Mouse (Mus musculus) heart, adult 2 months (tissue): ENCODE measurements around the gene Naaa. TPM values are rescaled to one million over a fixed set of nuclear protein-coding genes. Genes with fewer than 3 reads are reported as not detected.

Source experiments
- DNase-seq, 2 experiments: peaks; one replicate each; pipeline ENCODE4 v3.0.0; 2021
- H3K27ac ChIP-seq: fragments of 200-600 bp; 2 replicates; pipeline ENCODE4 v1.8.1; 2022
- H3K27me3 ChIP-seq: fragments of 200-500 bp; 2 replicates; pipeline ENCODE4 v1.6.1; 2012; ENCODE audit warnings: mild to moderate bottlenecking, low read length, inconsistent platforms, mixed read lengths; ENCODE audit not compliant: control insufficient read depth, insufficient read depth
- H3K36me3 ChIP-seq: fragments of 200-500 bp; 2 replicates; pipeline ENCODE4 v1.6.1; 2012; ENCODE audit warnings: low read length, inconsistent platforms; ENCODE audit not compliant: control insufficient read depth, insufficient read depth
- H3K4me1 ChIP-seq: fragments of 200-500 bp; 2 replicates; pipeline ENCODE4 v1.6.1; 2011; ENCODE audit warnings: low read length; ENCODE audit not compliant: control insufficient read depth, insufficient read depth
- H3K4me3 ChIP-seq: fragments of 200-600 bp; 2 replicates; pipeline ENCODE4 v1.8.1; 2022
- H3K79me2 ChIP-seq: fragments of 200-500 bp; replicated peaks from 2 replicates; pipeline ENCODE4 v1.6.1; 2012; ENCODE audit warnings: mild to moderate bottlenecking, inconsistent platforms, low read length, moderate library complexity, mixed read lengths; ENCODE audit not compliant: control insufficient read depth, insufficient read depth
- H3K9ac ChIP-seq: fragments of 200-500 bp; 2 replicates; pipeline ENCODE4 v1.6.1; 2012; ENCODE audit warnings: low read depth, mild to moderate bottlenecking, control low read depth, inconsistent platforms, low read length, mixed read lengths
- CTCF ChIP-seq: fragments of 200-600 bp; IDR thresholded peaks from 2 replicates; pipeline ENCODE4 v1.8.1; 2022; ENCODE audit warnings: antibody characterized with exemption, mild to moderate bottlenecking, moderate library complexity
- EP300 ChIP-seq: fragments of 200-500 bp; IDR thresholded peaks from 2 replicates; pipeline ENCODE4 v1.6.1; 2011; ENCODE audit warnings: low read depth, low read length, control low read depth; ENCODE audit not compliant: insufficient read depth
- POLR2A ChIP-seq: fragments of 200-500 bp; IDR thresholded peaks from 2 replicates; pipeline ENCODE4 v1.6.1; 2011; ENCODE audit warnings: mild to moderate bottlenecking, low read depth, low read length, control low read depth; ENCODE audit not compliant: insufficient read depth
- WGBS: fragments of 180-500 bp; shearing (Covaris S2); methylation state at CpG from one replicate; pipeline ENCODE4 v1.1.7; 2018; 5-methylcytosine and 5-hydroxymethylcytosine counted together
- intact Hi-C: fragments of 180-260 bp; cut with DNase I; formaldehyde crosslinking; loops from one replicate; pipeline ENCODE4 v1.15.1; 2025
- polyA plus RNA-seq: library from polyadenylated mRNA; depleted of rRNA; stranded (reverse); fragments of >200 nt; gene quantifications from 2 replicates; pipeline ENCODE4 v1.2.3, GENCODE M21; 2012
- total RNA-seq, 2 experiments: library from RNA; stranded (reverse); gene quantifications; 2 replicates each; pipeline ENCODE4 v1.2.3; 2021

The Naaa gene
- total and polyA plus RNA-seq, 3 experiments = 14.2 to 16.8 (median 16.1) TPM

GRCm38 (mm10) chr5:92302149-92302840 is 24.3 kb upstream of the Naaa start:
- WGBS = 52% methylated on average over 13 of the region's 13 CpGs
- no peaks in the 10 kb centered on the region for H3K79me2 ChIP-seq
- no peak overlapping the region for H3K4me3 ChIP-seq
- intact Hi-C loops = loop anchor here (10.0 kb wide), 1 partner anchor 107 kb away; no protein-coding TSS in a partner anchor
- H3K9ac ChIP-seq = no peak overlapping the region
- no peaks in the 10 kb centered on the region for H3K36me3 ChIP-seq
- TF ChIP-seq CTCF (no peak), EP300 (no peak), POLR2A (no peak)
- H3K27ac ChIP-seq = no peak overlapping the region
- no peaks in the 10 kb centered on the region for H3K27me3 ChIP-seq
- no peak for DNase-seq
- H3K4me1 ChIP-seq = no peaks in the 10 kb centered on the region

- DNase-seq = no peak
- Histone ChIP-seq H3K4me1 (no peaks in the 10 kb centered on the region), H3K27me3 (no peaks in the 10 kb centered on the region), H3K36me3 (no peaks in the 10 kb centered on the region), H3K27ac (no peak overlapping the region), H3K4me3 (no peak overlapping the region), H3K9ac (no peak overlapping the region), H3K79me2 (no peaks in the 10 kb centered on the region)
- intact Hi-C loops = no loop called here
- 88% methylated on average over 2 of the region's 2 CpGs for whole genome bisulfite sequencing
- no peak for TF ChIP-seq POLR2A
- no peak for TF ChIP-seq EP300
- TF ChIP-seq CTCF = no peak
These were observed 16.6 kb upstream of the Naaa start for GRCm38 (mm10) chr5:92294525-92294924.

- no peaks in the 10 kb centered on the region for H3K36me3 ChIP-seq
- TF ChIP-seq EP300 = no peak
- TF ChIP-seq POLR2A = no peak
- no peak for TF ChIP-seq CTCF
- DNase-seq = no peak
- H3K9ac ChIP-seq = no peak overlapping the region
- H3K4me3 ChIP-seq = no peak overlapping the region
- no peaks in the 10 kb centered on the region for H3K27me3 ChIP-seq
- H3K4me1 ChIP-seq = no peaks in the 10 kb centered on the region
- WGBS = 92% methylated on average over 6 of the region's 6 CpGs
- H3K27ac ChIP-seq = no peak overlapping the region
- intact Hi-C loops = no loop called here
- no peaks in the 10 kb centered on the region for H3K79me2 ChIP-seq
These were observed 13.9 kb upstream of the Naaa start for GRCm38 (mm10) chr5:92291652-92292414.

GRCm38 (mm10) chr5:92287840-92288239 is 9.9 kb upstream of the Naaa start:
- no peak for DNase-seq
- Histone ChIP-seq H3K79me2 (no peaks in the 10 kb centered on the region), H3K36me3 (peaks cover 2% of the 10 kb centered on the region), H3K4me1 (peaks cover 4% of the 10 kb centered on the region), H3K27me3 (no peaks in the 10 kb centered on the region), H3K4me3 (no peak overlapping the region), H3K27ac (no peak overlapping the region), H3K9ac (no peak overlapping the region)
- WGBS = 80% methylated on average over 6 of the region's 6 CpGs
- TF ChIP-seq EP300 (no peak), POLR2A (no peak), CTCF (no peak)
- intact Hi-C loops = no loop called here

GRCm38 (mm10) chr5:92283107-92283506 is 5.1 kb upstream of the Naaa start:
- 39% methylated on average over 3 of the region's 3 CpGs for WGBS
- no peak for TF ChIP-seq CTCF
- no peak for TF ChIP-seq POLR2A
- no peak for TF ChIP-seq EP300
- peaks cover 5% of the 10 kb centered on the region for H3K4me1 ChIP-seq
- no peaks in the 10 kb centered on the region for H3K79me2 ChIP-seq
- no peaks in the 10 kb centered on the region for H3K27me3 ChIP-seq
- peaks cover 2% of the 10 kb centered on the region for H3K36me3 ChIP-seq
- H3K27ac ChIP-seq = no peak overlapping the region
- no peak overlapping the region for H3K4me3 ChIP-seq
- DNase-seq = no peak
- intact Hi-C loops = no loop called here
- H3K9ac ChIP-seq = no peak overlapping the region

- Histone ChIP-seq H3K9ac (no peak overlapping the region), H3K4me3 (no peak overlapping the region), H3K27me3 (no peaks in the 10 kb centered on the region), H3K27ac (no peak overlapping the region), H3K4me1 (peaks cover 5% of the 10 kb centered on the region), H3K36me3 (peaks cover 2% of the 10 kb centered on the region), H3K79me2 (no peaks in the 10 kb centered on the region)
- 49% methylated on average over 4 of the region's 4 CpGs for WGBS
- TF ChIP-seq CTCF (no peak), POLR2A (no peak), EP300 (no peak)
- peak; percentile 47 to 56 for DNase-seq
- intact Hi-C loops = no loop called here
These were observed 4.6 kb upstream of the Naaa start for GRCm38 (mm10) chr5:92282571-92282970.
